Mouse (Mus musculus) c-Kit-negative CD71-positive TER-119-positive erythroid progenitor cells, embryonic 14.5 days (primary cell): ENCODE results near the gene Ppp1r12b.

Experiments used
- DNase-seq: peaks from one replicate; pipeline ENCODE4 v3.0.0-alpha.2; 2013; ENCODE audit warnings: low read depth, low spot score

Ppp1r12b gene

GRCm38 (mm10) chr1:134763250-134763649 lies 192.5 kb downstream of the Ppp1r12b start:
- no peak for DNase-seq

GRCm38 (mm10) chr1:134761534-134761933 lies 194.2 kb downstream of the Ppp1r12b start:
- no peak for DNase-seq

- no peak for DNase-seq
These were observed 195.1 kb downstream of the Ppp1r12b start for GRCm38 (mm10) chr1:134760642-134761041.

- no peak for DNase-seq
These were observed 196.6 kb downstream of the Ppp1r12b start for GRCm38 (mm10) chr1:134759133-134759532.

- DNase-seq: no peak
These were observed 198.5 kb downstream of the Ppp1r12b start for GRCm38 (mm10) chr1:134757230-134757629.

GRCm38 (mm10) chr1:134756190-134756873 lies 199.4 kb downstream of the Ppp1r12b start:
- DNase-seq: no peak

- no peak for DNase-seq
These were observed 200.1 kb downstream of the Ppp1r12b start for GRCm38 (mm10) chr1:134755548-134756189.

GRCm38 (mm10) chr1:134754818-134755217 lies 200.9 kb downstream of the Ppp1r12b start:
- DNase-seq: no peak

- no peak for DNase-seq
These were observed 201.8 kb downstream of the Ppp1r12b start for GRCm38 (mm10) chr1:134753751-134754630.

- DNase-seq: no peak
These were observed 203.3 kb downstream of the Ppp1r12b start for GRCm38 (mm10) chr1:134752447-134752846.

GRCm38 (mm10) chr1:134749889-134750288 lies 205.9 kb downstream of the Ppp1r12b start:
- no peak for DNase-seq

- peak; percentile 66 for DNase-seq
These were observed 208.2 kb downstream of the Ppp1r12b start for GRCm38 (mm10) chr1:134747236-134748174.

GRCm38 (mm10) chr1:134745648-134746047 lies 210.1 kb downstream of the Ppp1r12b start:
- DNase-seq: no peak

GRCm38 (mm10) chr1:134741946-134742661 lies 213.6 kb downstream of the Ppp1r12b start:
- peak; percentile 38 for DNase-seq

- DNase-seq: peak; percentile 46
These were observed 214.3 kb downstream of the Ppp1r12b start for GRCm38 (mm10) chr1:134741433-134741832.

GRCm38 (mm10) chr1:134737463-134737862 lies 218.3 kb downstream of the Ppp1r12b start:
- no peak for DNase-seq

GRCm38 (mm10) chr1:134733659-134734058 lies 222.1 kb downstream of the Ppp1r12b start:
- DNase-seq: no peak

- no peak for DNase-seq
These were observed 228.5 kb downstream of the Ppp1r12b start for GRCm38 (mm10) chr1:134727256-134727655.

- DNase-seq: no peak
These were observed 229.3 kb downstream of the Ppp1r12b start for GRCm38 (mm10) chr1:134726480-134726879.

GRCm38 (mm10) chr1:134725276-134725675 lies 230.5 kb downstream of the Ppp1r12b start:
- DNase-seq: no peak
